Mouse (Mus musculus) stomach, postnatal 0 days (tissue): Measurements from ENCODE around the gene Gfra4.

Source experiments
- CTCF ChIP-seq: IDR thresholded peaks from 2 replicates; pipeline ENCODE4 v1.5.1; 2016; ENCODE audit warnings: antibody characterized with exemption, low read depth, mild to moderate bottlenecking, moderate library complexity
- EP300 ChIP-seq: optimal IDR thresholded peaks from 2 replicates; pipeline ENCODE3; 2016; ENCODE audit warnings: antibody characterized with exemption

GRCm38 (mm10) chr2:131036757-131037156 lies 6.1 kb downstream of the Gfra4 start:
- TF ChIP-seq CTCF, result no peak
- TF ChIP-seq EP300, result no peak
